Mouse (Mus musculus) liver, embryonic 14.5 days (tissue): ENCODE data around the gene Ncoa7. TPM values are rescaled to one million over a fixed set of nuclear protein-coding genes. Genes with fewer than 3 reads are reported as not detected.

Experiments
- ATAC-seq: fragments of 200-750 bp; cut with Nextera tagmentation; 2 replicates; pipeline ENCODE4 v1.8.0; 2017; ENCODE audit warnings: moderate number of reproducible peaks, mild to moderate bottlenecking, moderate library complexity; ENCODE audit not compliant: insufficient read depth
- DNase-seq, 3 experiments: peaks; one replicate each; pipeline ENCODE4 v3.0.0-alpha.2; 2012 to 2013; ENCODE audit warnings: low read depth in 3 of 3, low spot score in 3 of 3
- H3K27ac ChIP-seq: fragments of 300-500 bp; sonication (generic); 2 replicates; pipeline ENCODE4 v1.5.1; 2014; ENCODE audit warnings: moderate library complexity, mild to moderate bottlenecking, control low read depth, inconsistent platforms
- H3K27me3 ChIP-seq: fragments of 300-500 bp; sonication (generic); 2 replicates; pipeline ENCODE4 v1.6.1; 2014; ENCODE audit warnings: mild to moderate bottlenecking, low read length, moderate library complexity; ENCODE audit not compliant: control insufficient read depth, insufficient read depth
- H3K36me3 ChIP-seq: fragments of 300-500 bp; sonication (generic); replicated peaks from 2 replicates; pipeline ENCODE4 v1.6.1; 2014; ENCODE audit warnings: low read depth; ENCODE audit not compliant: control insufficient read depth, insufficient read depth
- H3K4me1 ChIP-seq, 2 experiments: fragments of 200-500 bp in 1 of 2; fragments of 300-500 bp in 1 of 2; sonication (generic) in 1 of 2; replicated peaks; 2 replicates each; pipeline ENCODE4 v1.6.1; 2012 to 2014; ENCODE audit warnings: antibody characterized with exemption in 1 of 2, inconsistent platforms in 1 of 2, low read length in 1 of 2; ENCODE audit not compliant: control insufficient read depth in 2 of 2, insufficient read depth in 2 of 2
- H3K4me2 ChIP-seq: fragments of 300-500 bp; sonication (generic); 2 replicates; pipeline ENCODE4 v1.6.1; 2014; ENCODE audit warnings: low read depth, mild to moderate bottlenecking, control low read depth, moderate library complexity
- H3K4me3 ChIP-seq, 2 experiments: fragments of 200-500 bp in 1 of 2; fragments of 300-500 bp in 1 of 2; sonication (generic) in 1 of 2; 2 replicates each; pipeline ENCODE4 v1.5.1; 2012 to 2014; ENCODE audit warnings: low read depth in 2 of 2, low read length in 2 of 2, mild to moderate bottlenecking in 2 of 2, control low read depth in 1 of 2, inconsistent platforms in 1 of 2, moderate library complexity in 1 of 2; ENCODE audit not compliant: insufficient read depth in 1 of 2
- H3K9ac ChIP-seq: fragments of 300-500 bp; sonication (generic); replicated peaks from 2 replicates; pipeline ENCODE4 v1.6.1; 2014; ENCODE audit warnings: mild to moderate bottlenecking, control low read depth, moderate library complexity
- H3K9me3 ChIP-seq: fragments of 300-500 bp; sonication (generic); 2 replicates; pipeline ENCODE4 v1.6.1; 2016; ENCODE audit warnings: low read length, mixed read lengths; ENCODE audit not compliant: control insufficient read depth
- CTCF ChIP-seq: IDR thresholded peaks from 2 replicates; pipeline ENCODE4 v1.5.1; 2016; ENCODE audit warnings: antibody characterized with exemption, low read depth, control low read depth
- EP300 ChIP-seq: IDR thresholded peaks from 2 replicates; pipeline ENCODE4 v1.6.1; 2016; ENCODE audit warnings: antibody characterized with exemption, low read depth
- WGBS: fragments of 180-500 bp; shearing (Covaris S2); extraction: QIAGEN DNeasy Blood & Tissue Kit; methylation state at CpG from one replicate; pipeline ENCODE4 v1.1.7; 2014; ENCODE audit not compliant: insufficient replicate concordance; 5-methylcytosine and 5-hydroxymethylcytosine counted together
- polyA plus RNA-seq, 2 experiments: library from polyadenylated mRNA; depleted of rRNA in 1 of 2; stranded (reverse) in 1 of 2; unstranded in 1 of 2; fragments of >200 nt; fragmentation: Nextera tagmentation in 1 of 2; extraction: Ambion mirVana in 1 of 2; gene quantifications; 2 replicates each; pipeline versions ENCODE4 v1.2.1 to v1.2.3; 2012 to 2014

The Ncoa7 gene
- polyA plus RNA-seq, 2 experiments, result 7.7 to 10.6 TPM

DNA sequence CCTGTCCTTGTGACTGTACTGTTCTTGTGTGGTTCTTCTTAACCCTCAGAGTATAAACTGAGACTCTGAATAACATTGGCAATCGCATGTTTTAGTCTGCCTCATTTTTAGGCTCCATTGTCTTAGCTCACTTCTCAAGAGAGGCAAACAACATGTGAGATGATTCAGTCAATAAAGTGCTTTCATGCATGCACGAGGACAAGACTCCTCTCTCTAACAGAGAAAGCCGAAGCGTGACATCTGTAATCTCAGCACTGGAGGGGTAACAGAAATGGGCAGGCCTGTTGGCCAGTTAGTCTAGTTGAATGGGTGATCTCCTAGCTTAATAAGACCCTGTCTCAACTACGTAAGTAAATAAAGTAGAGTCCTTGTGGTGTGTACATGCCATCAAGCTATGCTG lies 95.1 kb downstream of the Ncoa7 start:
- Histone ChIP-seq H3K4me1 (no peaks in the 10 kb centered on the region), H3K36me3 (peaks cover 4% of the 10 kb centered on the region; the same call in 1 of the 2 replicates), H3K4me3 (no peak overlapping the region), H3K27me3 (no peaks in the 10 kb centered on the region), H3K4me2 (no peak overlapping the region), H3K27ac (no peak overlapping the region), H3K9ac (no peak overlapping the region), H3K9me3 (no peaks in the 10 kb centered on the region)
- DNase-seq (no peak), ATAC-seq (no peak)
- WGBS, result 84% methylated on average over 5 of the region's 5 CpGs
- TF ChIP-seq EP300 (no peak), CTCF (no peak)

DNA sequence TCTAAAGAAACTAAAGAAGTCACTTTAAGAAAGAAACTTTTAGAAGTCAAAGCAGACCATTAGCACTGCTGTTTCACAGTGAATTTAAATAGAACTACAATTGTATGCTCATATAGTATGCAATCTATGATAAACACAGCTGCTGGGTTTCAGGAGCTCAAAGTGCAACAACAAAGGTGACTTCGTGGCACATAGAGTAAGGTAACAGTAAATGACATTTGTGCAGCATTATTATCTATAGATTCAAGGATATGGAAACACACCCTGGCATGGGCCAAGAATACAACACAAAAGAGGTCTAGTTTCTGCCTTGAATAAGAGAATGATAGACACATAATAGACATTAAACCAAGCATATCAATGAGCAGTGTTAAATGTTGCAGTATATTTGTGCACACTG lies 100.5 kb downstream of the Ncoa7 start:
- H3K4me1 ChIP-seq, result no peaks in the 10 kb centered on the region
- peaks cover 8% of the 10 kb centered on the region; the same call in 1 of the 2 replicates for H3K36me3 ChIP-seq
- H3K4me2 ChIP-seq, result no peak overlapping the region
- no peak for TF ChIP-seq CTCF
- TF ChIP-seq EP300, result no peak
- no peak overlapping the region for H3K27ac ChIP-seq
- H3K9me3 ChIP-seq, result no peaks in the 10 kb centered on the region
- ATAC-seq (no peak), DNase-seq (no peak)
- no peaks in the 10 kb centered on the region for H3K27me3 ChIP-seq
- no peak overlapping the region for H3K9ac ChIP-seq
- no peak overlapping the region for H3K4me3 ChIP-seq
- WGBS, result 78% methylated on average over 1 of the region's 1 CpGs

DNA sequence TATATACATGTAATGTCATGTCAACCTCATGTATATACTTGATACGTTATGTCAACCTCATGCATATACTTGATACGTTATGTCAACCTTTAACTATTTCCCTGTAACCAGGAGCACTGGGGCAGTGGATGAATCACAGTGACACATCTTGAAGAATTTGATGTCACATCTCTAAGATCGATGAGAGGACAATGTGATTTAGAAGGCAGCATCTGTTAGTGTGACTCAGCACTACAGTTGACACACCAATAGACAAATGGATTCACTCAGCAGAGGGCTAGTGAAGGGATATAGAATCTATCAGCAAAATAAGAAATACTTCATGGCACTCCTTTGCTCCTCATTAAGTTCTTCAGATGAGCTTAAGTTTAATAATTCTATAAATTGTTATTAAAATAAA lies 116.3 kb downstream of the Ncoa7 start:
- no peak overlapping the region for H3K9ac ChIP-seq
- ATAC-seq (no peak), DNase-seq (no peak)
- TF ChIP-seq EP300, result no peak
- no peak for TF ChIP-seq CTCF
- no peak overlapping the region for H3K4me3 ChIP-seq
- no peaks in the 10 kb centered on the region for H3K9me3 ChIP-seq
- peaks cover 7% of the 10 kb centered on the region; the same call in 1 of the 2 replicates for H3K36me3 ChIP-seq
- H3K27ac ChIP-seq, result no peak overlapping the region
- no peak overlapping the region for H3K4me2 ChIP-seq
- WGBS, result 88% methylated on average over 3 of the region's 3 CpGs
- no peaks in the 10 kb centered on the region for H3K27me3 ChIP-seq
- no peaks in the 10 kb centered on the region for H3K4me1 ChIP-seq

DNA sequence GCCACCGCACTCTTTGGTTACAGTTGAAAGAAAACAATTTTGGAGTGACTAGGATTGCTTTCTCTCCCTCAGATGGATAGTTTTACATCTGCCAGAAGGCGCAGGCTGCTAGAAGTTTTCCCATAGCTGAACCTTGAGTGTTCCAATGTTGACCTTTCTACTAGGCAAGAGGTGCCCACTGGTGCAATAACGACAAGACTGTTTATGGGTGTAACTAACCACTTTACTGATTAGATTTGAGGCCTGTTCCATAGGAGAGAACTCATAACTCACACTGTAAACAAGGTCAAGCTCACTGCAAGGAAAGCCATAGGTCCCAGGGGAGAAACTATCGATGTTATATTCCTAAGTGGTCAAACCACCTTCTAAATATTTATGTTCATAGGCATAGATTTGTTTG lies 119.7 kb downstream of the Ncoa7 start:
- Histone ChIP-seq H3K27me3 (no peaks in the 10 kb centered on the region), H3K9ac (no peak overlapping the region), H3K4me2 (no peak overlapping the region), H3K27ac (no peak overlapping the region), H3K36me3 (no peaks in the 10 kb centered on the region), H3K9me3 (no peaks in the 10 kb centered on the region), H3K4me1 (no peaks in the 10 kb centered on the region), H3K4me3 (no peak overlapping the region)
- WGBS, result 75% methylated on average over 4 of the region's 4 CpGs
- TF ChIP-seq CTCF, result no peak
- TF ChIP-seq EP300, result no peak
- no peak for ATAC-seq
- no peak for DNase-seq

DNA sequence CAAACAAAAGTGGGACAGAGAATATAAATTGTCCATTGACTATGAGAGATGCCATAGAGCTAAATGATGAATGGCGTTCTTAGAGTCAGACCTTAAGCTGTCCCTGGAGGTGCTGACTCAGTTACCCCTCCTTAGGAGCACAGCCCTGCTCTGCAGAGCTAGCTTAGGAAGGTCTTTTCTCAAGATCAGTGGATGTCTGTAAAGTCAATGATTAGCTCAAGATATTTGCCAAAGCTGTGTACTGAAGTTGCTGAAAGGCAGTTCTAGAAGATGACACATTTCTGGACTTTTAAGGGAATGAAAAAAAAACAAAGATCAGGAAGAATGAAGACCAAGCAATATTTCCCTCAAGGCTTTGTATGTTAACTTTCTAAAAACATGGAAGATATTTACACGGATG lies 123.4 kb downstream of the Ncoa7 start:
- Histone ChIP-seq H3K4me2 (no peak overlapping the region), H3K27me3 (no peaks in the 10 kb centered on the region), H3K36me3 (no peaks in the 10 kb centered on the region), H3K27ac (no peak overlapping the region), H3K4me1 (no peaks in the 10 kb centered on the region), H3K9ac (no peak overlapping the region), H3K9me3 (no peaks in the 10 kb centered on the region), H3K4me3 (no peak overlapping the region)
- TF ChIP-seq EP300, result no peak
- TF ChIP-seq CTCF, result no peak
- ATAC-seq (no peak), DNase-seq (no peak)
- WGBS, result 74% methylated on average over 2 of the region's 2 CpGs

DNA sequence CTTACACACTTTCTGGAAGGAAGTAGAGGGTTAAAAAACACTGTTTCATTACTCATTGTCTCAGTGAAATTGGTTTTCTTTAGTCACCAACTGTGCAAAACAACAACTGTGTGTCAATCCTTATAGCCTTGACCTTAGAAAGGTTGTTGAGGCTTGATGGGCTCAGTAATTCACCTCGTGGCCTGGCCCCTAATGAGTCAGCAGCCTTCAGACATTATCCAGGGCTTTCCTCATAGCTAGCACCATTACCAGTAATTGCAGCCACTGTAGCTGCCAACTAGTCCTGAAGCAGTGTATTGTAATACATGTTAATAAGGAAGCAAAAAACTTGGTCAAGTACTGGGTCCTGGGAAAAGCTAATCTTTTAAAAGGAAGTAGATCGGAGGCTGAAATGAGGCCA lies 125.1 kb downstream of the Ncoa7 start:
- DNase-seq (no peak), ATAC-seq (no peak)

More for the DNA sequence above, 125.1 kb downstream of the Ncoa7 start:
- TF ChIP-seq CTCF, result no peak
- TF ChIP-seq EP300, result no peak
- H3K36me3 ChIP-seq, result no peaks in the 10 kb centered on the region
- H3K4me1 ChIP-seq, result no peaks in the 10 kb centered on the region
- no peak overlapping the region for H3K27ac ChIP-seq
- no peaks in the 10 kb centered on the region for H3K27me3 ChIP-seq
- no peaks in the 10 kb centered on the region for H3K9me3 ChIP-seq
- H3K4me2 ChIP-seq, result no peak overlapping the region
- H3K4me3 ChIP-seq, result no peak overlapping the region
- WGBS, result 55% methylated on average over 2 of the region's 2 CpGs
- no peak overlapping the region for H3K9ac ChIP-seq
